In genomic region chr16:73784296-73785073, GRCm38 (mm10) we compare ENCODE assay signal across 18 mouse cellular contexts.
A peak's percentile ranks its signal among the peaks of the same experiment; 100 is the strongest.
DNase-seq lines count a peak whose midpoint lies in the region; ATAC-seq and TF ChIP-seq lines count a peak whose summit lies in the region.
"Had no signal": no experiment of that assay in that cellular context is flagged by ENCODE, and none has a peak within 500 bp of the region (broad histone marks: within the 10 kb centered on the region; RNA-seq: fewer than 3 reads in every experiment).

No protein-coding gene starts in this region.

- no peak overlapping the region for H3K4me3 ChIP-seq in neural tube, embryonic 12.5 days
- no peak overlapping the region for H3K4me3 ChIP-seq in neural tube, embryonic 15.5 days (replicated peaks)
- no peak overlapping the region for H3K4me3 ChIP-seq in hindbrain, embryonic 13.5 days
- no peak overlapping the region for H3K4me3 ChIP-seq in neural tube, embryonic 13.5 days
- no peak overlapping the region for H3K4me3 ChIP-seq in intestine, postnatal 0 days (ENCODE audit: low read depth, low read length)
- H3K4me3 ChIP-seq in gastrocnemius, adult 2 months: no peak overlapping the region
- H3K4me3 ChIP-seq: embryonic facial prominence, embryonic 12.5 days; heart, embryonic 13.5 days; limb, embryonic 13.5 days; liver, embryonic 15.5 days; midbrain, embryonic 12.5 days had no signal

- no peaks in the 10 kb centered on the region for H3K4me1 ChIP-seq in neural tube, embryonic 12.5 days
- 0 out of 2 replicates have a peak, but pooled peaks cover 4% of the 10 kb centered on the region for H3K4me1 ChIP-seq in neural tube, embryonic 15.5 days
- peaks cover 9% of the 10 kb centered on the region for H3K4me1 ChIP-seq in hindbrain, embryonic 13.5 days (replicated peaks)
- peaks cover 7% of the 10 kb centered on the region; the same call in 1 of the 2 replicates for H3K4me1 ChIP-seq in neural tube, embryonic 13.5 days (replicated peaks)
- no peaks in the 10 kb centered on the region for H3K4me1 ChIP-seq in intestine, postnatal 0 days (replicated peaks; ENCODE audit: control insufficient read depth, insufficient read depth, low read length)
- H3K4me1 ChIP-seq: embryonic facial prominence, embryonic 12.5 days; limb, embryonic 13.5 days; liver, embryonic 15.5 days; midbrain, embryonic 12.5 days had no signal

- no peaks in the 10 kb centered on the region for H3K9me3 ChIP-seq in neural tube, embryonic 12.5 days
- H3K9me3 ChIP-seq in neural tube, embryonic 15.5 days (replicated peaks): no peaks in the 10 kb centered on the region
- no peaks in the 10 kb centered on the region for H3K9me3 ChIP-seq in hindbrain, embryonic 13.5 days
- no peaks in the 10 kb centered on the region for H3K9me3 ChIP-seq in neural tube, embryonic 13.5 days
- no peaks in the 10 kb centered on the region for H3K9me3 ChIP-seq in intestine, postnatal 0 days (ENCODE audit: control insufficient read depth)
- H3K9me3 ChIP-seq: embryonic facial prominence, embryonic 12.5 days; heart, embryonic 13.5 days; limb, embryonic 13.5 days; liver, embryonic 15.5 days; midbrain, embryonic 12.5 days had no signal

- WGBS in neural tube, embryonic 12.5 days: 75% methylated on average over 10 of the region's 10 CpGs
- 61% methylated on average over 10 of the region's 10 CpGs for WGBS in neural tube, embryonic 15.5 days
- 59% methylated on average over 10 of the region's 10 CpGs for WGBS in hindbrain, embryonic 13.5 days
- 66% methylated on average over 10 of the region's 10 CpGs for WGBS in neural tube, embryonic 13.5 days
- 85% methylated on average over 10 of the region's 10 CpGs for WGBS in intestine, postnatal 0 days

- H3K27ac ChIP-seq in neural tube, embryonic 12.5 days: no peak overlapping the region
- H3K27ac ChIP-seq in neural tube, embryonic 15.5 days (replicated peaks): no peak overlapping the region; the same call in 1 of the 2 replicates
- H3K27ac ChIP-seq in hindbrain, embryonic 13.5 days: peak overlapping the region; percentile 73
- H3K27ac ChIP-seq in neural tube, embryonic 13.5 days (replicated peaks): peak overlapping the region; percentile 67
- no peak overlapping the region for H3K27ac ChIP-seq in intestine, postnatal 0 days (ENCODE audit: low read depth, low read length)
- H3K27ac ChIP-seq in gastrocnemius, adult 2 months: no peak overlapping the region
- H3K27ac ChIP-seq: embryonic facial prominence, embryonic 12.5 days; heart, embryonic 13.5 days; limb, embryonic 13.5 days; liver, embryonic 15.5 days; midbrain, embryonic 12.5 days had no signal

- intact Hi-C loops in gastrocnemius, adult 2 months (cut with DNase I): no loop called here

- H3K4me2 ChIP-seq in neural tube, embryonic 12.5 days (replicated peaks): no peak overlapping the region; the same call in 1 of the 2 replicates
- no peak overlapping the region for H3K4me2 ChIP-seq in neural tube, embryonic 15.5 days
- peak overlapping the region; percentile 22 for H3K4me2 ChIP-seq in hindbrain, embryonic 13.5 days
- peak overlapping the region; percentile 18 for H3K4me2 ChIP-seq in neural tube, embryonic 13.5 days
- H3K4me2 ChIP-seq in intestine, postnatal 0 days (replicated peaks; ENCODE audit: low read depth): no peak overlapping the region
- H3K4me2 ChIP-seq: embryonic facial prominence, embryonic 12.5 days; heart, embryonic 13.5 days; limb, embryonic 13.5 days; liver, embryonic 15.5 days; midbrain, embryonic 12.5 days had no signal

- no peak for TF ChIP-seq CTCF in intestine, postnatal 0 days (IDR thresholded peaks at IDR 0.05; ENCODE audit: low read depth)
- no peak for TF ChIP-seq CTCF in gastrocnemius, adult 2 months (IDR thresholded peaks at IDR 0.05)

- no peak overlapping the region for H3K9ac ChIP-seq in neural tube, embryonic 12.5 days
- H3K9ac ChIP-seq in neural tube, embryonic 15.5 days (replicated peaks): no peak overlapping the region
- H3K9ac ChIP-seq in hindbrain, embryonic 13.5 days: no peak overlapping the region
- H3K9ac ChIP-seq in neural tube, embryonic 13.5 days: no peak overlapping the region
- H3K9ac ChIP-seq in intestine, postnatal 0 days (ENCODE audit: low read depth, low read length): no peak overlapping the region
- H3K9ac ChIP-seq: embryonic facial prominence, embryonic 12.5 days; heart, embryonic 13.5 days; limb, embryonic 13.5 days; liver, embryonic 15.5 days; midbrain, embryonic 12.5 days had no signal

- DNase-seq in frontal cortex, postnatal 25 days (ENCODE audit: low spot score in 2 of 2): no peak
- DNase-seq in gastrocnemius, adult 2 months: no peak
- DNase-seq: cerebellum, adult 11-12 months; kidney, adult 8-10 months; kidney, postnatal 4 days; layer of hippocampus, postnatal 36 days had no signal

- H3K27me3 ChIP-seq in neural tube, embryonic 12.5 days (replicated peaks): no peaks in the 10 kb centered on the region
- H3K27me3 ChIP-seq in neural tube, embryonic 15.5 days (replicated peaks): no peaks in the 10 kb centered on the region
- H3K27me3 ChIP-seq in hindbrain, embryonic 13.5 days: no peaks in the 10 kb centered on the region
- no peaks in the 10 kb centered on the region for H3K27me3 ChIP-seq in neural tube, embryonic 13.5 days
- no peaks in the 10 kb centered on the region for H3K27me3 ChIP-seq in intestine, postnatal 0 days (replicated peaks; ENCODE audit: control insufficient read depth, insufficient read depth, low read length)
- H3K27me3 ChIP-seq: embryonic facial prominence, embryonic 12.5 days; heart, embryonic 13.5 days; limb, embryonic 13.5 days; liver, embryonic 15.5 days; midbrain, embryonic 12.5 days had no signal

- peak; percentile 96 for ATAC-seq in frontal cortex, adult (ENCODE audit: low TSS enrichment)
- ATAC-seq in neural tube, embryonic 12.5 days (ENCODE audit: low FRiP score, low read depth): 0 out of 2 replicates have a peak, but pooled peaks have one; percentile 44
- no peak for ATAC-seq in neural tube, embryonic 15.5 days (ENCODE audit: low FRiP score)
- peak; percentile 75 for ATAC-seq in hindbrain, embryonic 13.5 days (ENCODE audit: low FRiP score)
- peak; percentile 69; the same call in 1 of the 2 replicates for ATAC-seq in neural tube, embryonic 13.5 days (ENCODE audit: low read depth)
- ATAC-seq in intestine, postnatal 0 days: no peak
- ATAC-seq: activated CD4-positive, CD25-positive, alpha-beta regulatory T cell, adult 4 months had no signal

- no peaks in the 10 kb centered on the region for H3K36me3 ChIP-seq in neural tube, embryonic 12.5 days
- H3K36me3 ChIP-seq in neural tube, embryonic 15.5 days: no peaks in the 10 kb centered on the region
- no peaks in the 10 kb centered on the region for H3K36me3 ChIP-seq in hindbrain, embryonic 13.5 days
- H3K36me3 ChIP-seq in neural tube, embryonic 13.5 days: no peaks in the 10 kb centered on the region
- H3K36me3 ChIP-seq in intestine, postnatal 0 days (ENCODE audit: control insufficient read depth, insufficient read depth): no peaks in the 10 kb centered on the region
- H3K36me3 ChIP-seq: embryonic facial prominence, embryonic 12.5 days; heart, embryonic 13.5 days; limb, embryonic 13.5 days; liver, embryonic 15.5 days; midbrain, embryonic 12.5 days had no signal

Comparison
In these comparisons a context has a peak if more than half of its experiments do, and no peak if none do; other contexts are left out.
1. ATAC-seq: peak in frontal cortex, adult (single experiment), neural tube, embryonic 12.5 days (single experiment), hindbrain, embryonic 13.5 days (single experiment) and neural tube, embryonic 13.5 days (single experiment); none in neural tube, embryonic 15.5 days (single experiment) and intestine, postnatal 0 days (single experiment).
2. H3K27ac ChIP-seq: peak in hindbrain, embryonic 13.5 days (single experiment) and neural tube, embryonic 13.5 days (single experiment); none in neural tube, embryonic 12.5 days (single experiment), neural tube, embryonic 15.5 days (single experiment), intestine, postnatal 0 days (single experiment) and gastrocnemius, adult 2 months (single experiment).
3. H3K4me2 ChIP-seq: peak in hindbrain, embryonic 13.5 days (single experiment) and neural tube, embryonic 13.5 days (single experiment); none in neural tube, embryonic 12.5 days (single experiment), neural tube, embryonic 15.5 days (single experiment) and intestine, postnatal 0 days (single experiment).